Comparison of ENCODE assay signal across 13 mouse cellular contexts in genomic region chr3:54723741-54724500, GRCm38 (mm10). TPM values are rescaled to one million over a fixed set of nuclear protein-coding genes. Genes with fewer than 3 reads are reported as not detected.
DNase-seq lines count a peak whose midpoint lies in the region; ATAC-seq and TF ChIP-seq lines count a peak whose summit lies in the region.
"Had no signal": no experiment of that assay in that cellular context is flagged by ENCODE, and none has a peak within 500 bp of the region (broad histone marks: within the 10 kb centered on the region; RNA-seq: fewer than 3 reads in every experiment).

No protein-coding gene starts in this region.

- peak overlapping the region; percentile 97 for H3K27ac ChIP-seq in CH12.LX (ENCODE audit: insufficient read depth, low read depth)
- no peak overlapping the region for H3K27ac ChIP-seq in limb, embryonic 10.5 days
- no peak overlapping the region for H3K27ac ChIP-seq in forebrain, embryonic 15.5 days (replicated peaks)

- dilution Hi-C loops in CH12.LX (cut with MboI; ENCODE audit: extremely low pct_ligation_motif_present, extremely low pct_unique_long_range_greater_than_20kb, low sequenced_read_pairs): no loop called here

- peak in 1 of 2 experiments; percentile 20; a peak in 1 of 4 replicates for TF ChIP-seq CTCF in CH12.LX (conservative IDR thresholded peaks at IDR 0.05 in 1 of 2, IDR thresholded peaks at IDR 0.05 in 1 of 2; ENCODE audit: low read depth in 2 of 2, low read length in 2 of 2)

- H3K9me3 ChIP-seq in CH12.LX (replicated peaks; ENCODE audit: low read length): no peaks in the 10 kb centered on the region
- no peaks in the 10 kb centered on the region for H3K9me3 ChIP-seq in limb, embryonic 10.5 days (replicated peaks)
- no peaks in the 10 kb centered on the region for H3K9me3 ChIP-seq in forebrain, embryonic 15.5 days

- ATAC-seq in inflammation-experienced regulatory T-cells, adult 6 months: peak; percentile 90
- no peak for ATAC-seq in forebrain, embryonic 15.5 days (replicated peaks)
- no peak for ATAC-seq in erythroblast, adult 5-6 weeks (replicated peaks; ENCODE audit: low FRiP score, poor library complexity, severe bottlenecking)

- peak; percentile 94 for TF ChIP-seq EP300 in CH12.LX (IDR thresholded peaks at IDR 0.05; ENCODE audit: low read length)

- peak overlapping the region in 2 of 3 experiments; percentile 11 to 26 for H3K4me3 ChIP-seq in CH12.LX (replicated peaks in 1 of 3; ENCODE audit: low read depth in 2 of 3, low read length in 2 of 3, poor library complexity in 1 of 3)
- H3K4me3 ChIP-seq in limb, embryonic 10.5 days: no peak overlapping the region
- H3K4me3 ChIP-seq in forebrain, embryonic 15.5 days: no peak overlapping the region

- peak; percentile 33; the same call in 1 of the 2 replicates for TF ChIP-seq POLR2A in CH12.LX (IDR thresholded peaks at IDR 0.05; ENCODE audit: low read depth, low read length)

- no peaks in the 10 kb centered on the region for H3K27me3 ChIP-seq in CH12.LX (replicated peaks)
- H3K27me3 ChIP-seq in splenic B cell, adult 2 months (ENCODE audit: control insufficient read depth, insufficient read depth, low read length, poor library complexity, severe bottlenecking): no peaks in the 10 kb centered on the region
- no peaks in the 10 kb centered on the region for H3K27me3 ChIP-seq in limb, embryonic 10.5 days (ENCODE audit: low read depth, poor library complexity, severe bottlenecking)
- no peaks in the 10 kb centered on the region for H3K27me3 ChIP-seq in forebrain, embryonic 15.5 days

- peak; percentile 72 for DNase-seq in layer of hippocampus, adult 9-11 months
- DNase-seq in layer of hippocampus, adult 18-20 months (ENCODE audit: low spot score in 2 of 2): no peak
- peak; percentile 87 for DNase-seq in CH12.LX (ENCODE audit: extremely low read depth)
- peak; percentile 74 for DNase-seq in splenic B cell, adult 2 months (ENCODE audit: low read depth, low spot score)
- DNase-seq in limb, embryonic 10.5 days (ENCODE audit: low spot score): no peak
- DNase-seq: heart, postnatal 10 days; kidney, postnatal 10 days had no signal

- peaks cover 45 to 65% of the 10 kb centered on the region in 2 experiments for H3K36me3 ChIP-seq in CH12.LX (replicated peaks in 1 of 2; ENCODE audit: control insufficient read depth in 1 of 2, insufficient read depth in 1 of 2, low read length in 1 of 2)
- peaks cover 4% of the 10 kb centered on the region for H3K36me3 ChIP-seq in splenic B cell, adult 2 months (ENCODE audit: control insufficient read depth, insufficient read depth, low read length, poor library complexity, severe bottlenecking)
- peaks cover 91% of the 10 kb centered on the region for H3K36me3 ChIP-seq in limb, embryonic 10.5 days
- H3K36me3 ChIP-seq in forebrain, embryonic 15.5 days: peaks cover 49% of the 10 kb centered on the region

- WGBS in limb, embryonic 10.5 days: 93% methylated on average over 10 of the region's 10 CpGs
- 90% methylated on average over 10 of the region's 10 CpGs for WGBS in forebrain, embryonic 15.5 days

- H3K79me2 ChIP-seq in CH12.LX (replicated peaks; ENCODE audit: control insufficient read depth, extremely low read depth, insufficient read depth, poor library complexity, severe bottlenecking): peaks cover 22% of the 10 kb centered on the region

- peak overlapping the region; percentile 22; the same call in 1 of the 2 replicates for H3K9ac ChIP-seq in CH12.LX (ENCODE audit: insufficient read depth, low read depth)
- H3K9ac ChIP-seq in forebrain, embryonic 15.5 days (replicated peaks): no peak overlapping the region

- TF ChIP-seq RAD21 in CH12.LX (IDR thresholded peaks at IDR 0.05; ENCODE audit: low read depth, low read length): no peak

- peak overlapping the region; percentile 70 for H3K4me2 ChIP-seq in CH12.LX (ENCODE audit: insufficient read depth, low read depth, poor library complexity, severe bottlenecking)
- no peak overlapping the region for H3K4me2 ChIP-seq in forebrain, embryonic 15.5 days (replicated peaks)

- peaks cover 18 to 66% of the 10 kb centered on the region in 2 experiments; a peak in 3 of 4 replicates for H3K4me1 ChIP-seq in CH12.LX (ENCODE audit: control insufficient read depth in 1 of 2, insufficient read depth in 2 of 2)
- no peaks in the 10 kb centered on the region for H3K4me1 ChIP-seq in limb, embryonic 10.5 days
- no peaks in the 10 kb centered on the region for H3K4me1 ChIP-seq in forebrain, embryonic 15.5 days

- in situ Hi-C loops in CH12.LX (cut with MboI; ENCODE audit: low pct_ligation_motif_present, low pct_unique_long_range_greater_than_20kb, low sequenced_read_pairs): no loop called here

TF ChIP-seq in CH12.LX, 34 proteins besides CTCF, POLR2A, EP300 and RAD21 (continues in another document):
- TF ChIP-seq ETS1 (conservative IDR thresholded peaks at IDR 0.05; ENCODE audit: low read depth, low read length) (peak; percentile 70), MAX (IDR thresholded peaks at IDR 0.05; ENCODE audit: low read length) (peak; percentile 86), TCF12 (IDR thresholded peaks at IDR 0.05; ENCODE audit: low read depth, low read length) (peak; percentile 68), JUND (conservative IDR thresholded peaks at IDR 0.05; ENCODE audit: low read depth, low read length) (peak; percentile 73; the same call in 1 of the 2 replicates), SMC3 (IDR thresholded peaks at IDR 0.05; ENCODE audit: low read depth, low read length) (no peak), HCFC1 (IDR thresholded peaks at IDR 0.05; ENCODE audit: low read depth, low read length) (no peak), MEF2A (IDR thresholded peaks at IDR 0.05; ENCODE audit: borderline replicate concordance, low read depth, low read length) (peak; percentile 55; the same call in 1 of the 2 replicates), SIN3A (IDR thresholded peaks at IDR 0.05; ENCODE audit: low read length) (peak; percentile 78)

RNA-seq across cellular contexts. Expression of gene Gm21958, which starts 9.8 kb away (rescaled TPM):
- total RNA-seq in layer of hippocampus, adult 18-20 months (2021): not detected
- not detected in 2 replicates for total RNA-seq in CH12.LX (2012; rRNA removed)
- not detected in 2 replicates for total RNA-seq in CH12.LX (2014; rRNA removed)
- 0.61 TPM in 1 of 2 replicates, not detected in the other for polyA plus RNA-seq in CH12.LX (2012; ENCODE audit: insufficient read length, low read depth)
- 1 to 10 TPM in 2 of 3 experiments, not detected in 1; 1.1 TPM for polyA plus RNA-seq in inflammation-experienced regulatory T-cells, adult 6 months (2017; shearing (Covaris generic))
- 1.1 and 1.5 TPM in 2 replicates for polyA plus RNA-seq in limb, embryonic 10.5 days (2016; fragmentation: Nextera tagmentation; extraction: Ambion mirVana)
- 0.51 and 0.56 TPM in 2 replicates for polyA plus RNA-seq in forebrain, embryonic 15.5 days (2015; fragmentation: Nextera tagmentation; extraction: Ambion mirVana)
- not detected in 2 replicates for total RNA-seq in erythroblast, adult 5-6 weeks (2015; ENCODE audit: low replicate concordance)
- total RNA-seq in erythroblast, adult 5-6 weeks (2017; ENCODE audit: low replicate concordance): 6.4 TPM in 1 of 2 replicates, not detected in the other
- total RNA-seq: heart, postnatal 10 days; liver, adult 2 months had no signal
- polyA plus RNA-seq: frontal cortex, adult 2 months; liver, adult 2 months; testis, adult 2 months had no signal

RNA-seq across cellular contexts. Expression of gene Exosc8, which starts 11.3 kb away (rescaled TPM):
- total RNA-seq in layer of hippocampus, adult 18-20 months (2021): 10 to 100 TPM; 26.9 to 32.9 TPM
- total RNA-seq in CH12.LX (2012; rRNA removed) (124 and 153 TPM in 2 replicates), CH12.LX (2014; rRNA removed) (102 and 107 TPM in 2 replicates)
- polyA plus RNA-seq in CH12.LX (2012; ENCODE audit: insufficient read length, low read depth): 230 and 238 TPM in 2 replicates
- polyA plus RNA-seq in inflammation-experienced regulatory T-cells, adult 6 months (2017; shearing (Covaris generic)): 100 to 1,000 TPM; 228 to 264 (median 247) TPM
- 183 and 200 TPM in 2 replicates for polyA plus RNA-seq in limb, embryonic 10.5 days (2016; fragmentation: Nextera tagmentation; extraction: Ambion mirVana)
- 91.2 and 93.1 TPM in 2 replicates for polyA plus RNA-seq in forebrain, embryonic 15.5 days (2015; fragmentation: Nextera tagmentation; extraction: Ambion mirVana)
- total RNA-seq in erythroblast, adult 5-6 weeks (2015; ENCODE audit: low replicate concordance): 60.6 and 68.0 TPM in 2 replicates
- total RNA-seq in erythroblast, adult 5-6 weeks (2017; ENCODE audit: low replicate concordance): 14.1 and 65.2 TPM in 2 replicates

RNA-seq across cellular contexts. Expression of gene Alg5, which starts 11.4 kb away (rescaled TPM):
- total RNA-seq in layer of hippocampus, adult 18-20 months (2021): 10 to 100 TPM; 19.9 to 23.1 TPM
- total RNA-seq in CH12.LX (2012; rRNA removed) (48.0 and 48.1 TPM in 2 replicates), CH12.LX (2014; rRNA removed) (31.5 and 33.9 TPM in 2 replicates)
- 52.0 and 63.7 TPM in 2 replicates for polyA plus RNA-seq in CH12.LX (2012; ENCODE audit: insufficient read length, low read depth)
- polyA plus RNA-seq in inflammation-experienced regulatory T-cells, adult 6 months (2017; shearing (Covaris generic)): 10 to 100 TPM; 71.1 to 93.1 (median 79.9) TPM
- 39.8 and 42.0 TPM in 2 replicates for polyA plus RNA-seq in limb, embryonic 10.5 days (2016; fragmentation: Nextera tagmentation; extraction: Ambion mirVana)
- 51.1 and 51.6 TPM in 2 replicates for polyA plus RNA-seq in forebrain, embryonic 15.5 days (2015; fragmentation: Nextera tagmentation; extraction: Ambion mirVana)
- 2.1 and 8.8 TPM in 2 replicates for total RNA-seq in erythroblast, adult 5-6 weeks (2015; ENCODE audit: low replicate concordance)
- 2.4 and 12.2 TPM in 2 replicates for total RNA-seq in erythroblast, adult 5-6 weeks (2017; ENCODE audit: low replicate concordance)

RNA-seq across cellular contexts. Expression of gene Supt20, which starts 31.3 kb away (rescaled TPM):
- total RNA-seq in layer of hippocampus, adult 18-20 months (2021): 10 to 100 TPM; 43.1 to 44.7 TPM
- total RNA-seq in CH12.LX (2012; rRNA removed) (34.1 and 36.6 TPM in 2 replicates), CH12.LX (2014; rRNA removed) (38.6 and 45.3 TPM in 2 replicates)
- polyA plus RNA-seq in CH12.LX (2012; ENCODE audit: insufficient read length, low read depth): 66.3 and 69.5 TPM in 2 replicates
- 100 to 1,000 TPM; 167 to 260 (median 233) TPM for polyA plus RNA-seq in inflammation-experienced regulatory T-cells, adult 6 months (2017; shearing (Covaris generic))
- polyA plus RNA-seq in limb, embryonic 10.5 days (2016; fragmentation: Nextera tagmentation; extraction: Ambion mirVana): 94.4 and 106 TPM in 2 replicates
- 102 and 105 TPM in 2 replicates for polyA plus RNA-seq in forebrain, embryonic 15.5 days (2015; fragmentation: Nextera tagmentation; extraction: Ambion mirVana)
- total RNA-seq in erythroblast, adult 5-6 weeks (2015; ENCODE audit: low replicate concordance): 21.5 and 40.5 TPM in 2 replicates
- 11.4 and 14.9 TPM in 2 replicates for total RNA-seq in erythroblast, adult 5-6 weeks (2017; ENCODE audit: low replicate concordance)

RNA-seq across cellular contexts. Expression of gene Smad9, which starts 31.5 kb away (rescaled TPM):
- total RNA-seq in layer of hippocampus, adult 18-20 months (2021): 1 to 10 TPM; 7.4 to 8.8 TPM
- total RNA-seq in CH12.LX (2012; rRNA removed) (0.08 and 0.13 TPM in 2 replicates), CH12.LX (2014; rRNA removed) (0.20 and 0.22 TPM in 2 replicates)
- polyA plus RNA-seq in CH12.LX (2012; ENCODE audit: insufficient read length, low read depth): 0.23 TPM in 2 replicates
- polyA plus RNA-seq in inflammation-experienced regulatory T-cells, adult 6 months (2017; shearing (Covaris generic)): not detected
- polyA plus RNA-seq in limb, embryonic 10.5 days (2016; fragmentation: Nextera tagmentation; extraction: Ambion mirVana): 0.23 and 0.26 TPM in 2 replicates
- polyA plus RNA-seq in forebrain, embryonic 15.5 days (2015; fragmentation: Nextera tagmentation; extraction: Ambion mirVana): 0.17 and 0.25 TPM in 2 replicates
- not detected in 2 replicates for total RNA-seq in erythroblast, adult 5-6 weeks (2015; ENCODE audit: low replicate concordance)
- not detected in 2 replicates for total RNA-seq in erythroblast, adult 5-6 weeks (2017; ENCODE audit: low replicate concordance)

Comparison
In these comparisons a context has a peak if more than half of its experiments do, and no peak if none do; other contexts are left out.
1. DNase-seq: peak in layer of hippocampus, adult 9-11 months (single experiment), CH12.LX (single experiment) and splenic B cell, adult 2 months (single experiment); none in layer of hippocampus, adult 18-20 months (0 of 2) and limb, embryonic 10.5 days (single experiment).
2. H3K4me3 ChIP-seq: peak in CH12.LX (2 of 3); none in limb, embryonic 10.5 days (single experiment) and forebrain, embryonic 15.5 days (single experiment).